Mouse (Mus musculus) adrenal gland, adult 2 months (tissue): Measurements from ENCODE around the gene Usp25. TPM values are rescaled to one million over a fixed set of nuclear protein-coding genes. Genes with fewer than 3 reads are reported as not detected.
A peak's percentile ranks its signal among the peaks of the same experiment; 100 is the strongest.

Experiments
- DNase-seq: peaks from one replicate; pipeline ENCODE4 v3.0.0; 2021
- polyA plus RNA-seq: library from polyadenylated mRNA; depleted of rRNA; stranded (reverse); fragments of >200 nt; gene quantifications from 2 replicates; pipeline ENCODE4 v1.2.3, GENCODE M21; 2012
- total RNA-seq, 2 experiments: library from RNA; stranded (reverse); gene quantifications; 2 replicates each; pipeline ENCODE4 v1.2.3; 2021

Usp25 gene
- total and polyA plus RNA-seq, 3 experiments: 10.9 to 49.4 (median 49.3) TPM

GRCm38 (mm10) chr16:77034329-77034728 is 20.8 kb downstream of the Usp25 start:
- DNase-seq: no peak

GRCm38 (mm10) chr16:77034751-77035150 is 21.2 kb downstream of the Usp25 start:
- no peak for DNase-seq

GRCm38 (mm10) chr16:77041573-77041972 is 28.1 kb downstream of the Usp25 start:
- no peak for DNase-seq

GRCm38 (mm10) chr16:77043499-77043898 is 30.0 kb downstream of the Usp25 start:
- no peak for DNase-seq

- DNase-seq: no peak
These were observed 40.7 kb downstream of the Usp25 start for GRCm38 (mm10) chr16:77054184-77054583.

- DNase-seq: no peak
These were observed 42.1 kb downstream of the Usp25 start for GRCm38 (mm10) chr16:77055519-77056159.

GRCm38 (mm10) chr16:77056160-77056520 is 42.6 kb downstream of the Usp25 start:
- no peak for DNase-seq

- no peak for DNase-seq
These were observed 45.1 kb downstream of the Usp25 start for GRCm38 (mm10) chr16:77058567-77058966.

GRCm38 (mm10) chr16:77060166-77060565 is 46.7 kb downstream of the Usp25 start:
- DNase-seq: peak; percentile 38

GRCm38 (mm10) chr16:77063916-77064315 is 50.4 kb downstream of the Usp25 start:
- no peak for DNase-seq

- DNase-seq: no peak
These were observed 63.6 kb downstream of the Usp25 start for GRCm38 (mm10) chr16:77076954-77077735.

GRCm38 (mm10) chr16:77077736-77078005 is 64.2 kb downstream of the Usp25 start:
- no peak for DNase-seq

GRCm38 (mm10) chr16:77084071-77084470 is 70.6 kb downstream of the Usp25 start:
- no peak for DNase-seq

GRCm38 (mm10) chr16:77089806-77090205 is 76.3 kb downstream of the Usp25 start:
- DNase-seq: no peak

- peak; percentile 14 for DNase-seq
These were observed 80.0 kb downstream of the Usp25 start for GRCm38 (mm10) chr16:77093526-77093925.

GRCm38 (mm10) chr16:77095017-77095551 is 81.6 kb downstream of the Usp25 start:
- no peak for DNase-seq

GRCm38 (mm10) chr16:77099018-77099869 is 85.7 kb downstream of the Usp25 start:
- peak; percentile 76 for DNase-seq

GRCm38 (mm10) chr16:77103637-77104264 is 90.2 kb downstream of the Usp25 start:
- DNase-seq: no peak

- DNase-seq: no peak
These were observed 97.8 kb downstream of the Usp25 start for GRCm38 (mm10) chr16:77111268-77111667.

GRCm38 (mm10) chr16:77125908-77126307 is 112.4 kb downstream of the Usp25 start:
- no peak for DNase-seq

- no peak for DNase-seq
These were observed 115.2 kb downstream of the Usp25 start for GRCm38 (mm10) chr16:77128683-77129082.

GRCm38 (mm10) chr16:77133055-77133454 is 119.5 kb downstream of the Usp25 start:
- no peak for DNase-seq
